Mouse (Mus musculus): ENCODE results near the gene Bsdc1.
"Not testable (repeated sequence)": the region's sequence is repeated elsewhere in the genome, so short reads cannot be mapped to it uniquely, and the experiment has no call there.

The Bsdc1 gene

DNA sequence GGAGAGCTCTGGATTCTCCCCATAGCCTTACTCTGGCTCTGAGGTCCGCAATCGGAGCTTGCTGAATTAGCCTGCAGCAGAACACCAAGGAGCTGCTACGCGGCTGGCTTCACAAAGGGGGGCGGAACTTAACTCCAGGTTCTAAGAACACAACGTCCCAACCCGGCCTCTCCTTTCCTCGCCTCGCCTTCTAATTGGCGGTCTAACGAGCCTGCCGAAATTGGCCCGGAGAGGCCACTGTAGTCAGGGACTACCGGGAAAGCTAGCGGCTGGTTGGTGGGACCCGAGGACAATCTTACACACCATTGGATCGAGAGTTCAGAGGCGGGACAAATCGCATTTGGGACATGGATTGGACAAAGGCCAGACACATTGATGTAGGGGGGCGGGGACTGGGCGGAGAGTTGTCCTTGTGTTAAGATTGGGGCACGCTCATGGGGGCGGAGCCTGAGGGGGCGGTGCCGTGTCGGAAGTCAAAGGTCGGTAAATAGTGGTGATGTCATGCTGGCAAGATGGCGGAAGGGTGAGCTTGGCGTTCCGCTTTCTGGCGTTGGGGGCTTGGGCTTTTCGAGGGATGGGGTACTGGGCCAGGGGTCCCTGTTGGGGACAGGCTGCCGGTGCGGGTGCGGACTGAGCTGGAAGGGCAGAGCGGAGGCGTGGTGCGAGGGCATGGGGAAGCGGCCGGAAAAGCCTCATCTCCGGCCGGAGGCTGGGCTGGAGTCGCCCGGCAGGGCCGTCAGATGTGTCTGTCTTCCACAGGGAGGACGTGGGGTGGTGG, at the start of gene Bsdc1:
Gene Bsdc1 (plus strand): TSS at position 399 of the 778 bp plus-strand sequence.
- peak; percentile 98 to 99 for DNase-seq (ENCODE audit: low spot score in 2 of 2)

DNA sequence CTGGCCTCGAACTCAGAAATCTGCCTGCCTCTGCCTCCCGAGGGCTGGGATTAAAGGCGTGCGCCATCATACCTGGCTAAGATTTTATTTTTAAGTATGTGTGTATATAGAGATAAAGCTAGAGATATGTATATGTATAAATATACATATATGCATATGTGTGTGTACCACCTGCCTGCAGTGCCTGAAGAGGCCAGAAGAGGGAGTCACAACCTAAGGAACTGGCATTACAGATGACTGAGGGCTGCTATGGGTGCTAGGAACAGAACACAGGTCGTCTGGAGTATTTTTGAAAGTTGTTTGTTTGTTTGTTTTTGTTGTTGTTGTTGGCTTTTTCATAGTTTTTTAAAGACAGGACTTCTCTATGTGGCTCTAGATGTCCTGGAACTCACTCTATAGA, 45.5 kb upstream of the Bsdc1 start:
- no peak for DNase-seq (ENCODE audit: low spot score in 2 of 2)

DNA sequence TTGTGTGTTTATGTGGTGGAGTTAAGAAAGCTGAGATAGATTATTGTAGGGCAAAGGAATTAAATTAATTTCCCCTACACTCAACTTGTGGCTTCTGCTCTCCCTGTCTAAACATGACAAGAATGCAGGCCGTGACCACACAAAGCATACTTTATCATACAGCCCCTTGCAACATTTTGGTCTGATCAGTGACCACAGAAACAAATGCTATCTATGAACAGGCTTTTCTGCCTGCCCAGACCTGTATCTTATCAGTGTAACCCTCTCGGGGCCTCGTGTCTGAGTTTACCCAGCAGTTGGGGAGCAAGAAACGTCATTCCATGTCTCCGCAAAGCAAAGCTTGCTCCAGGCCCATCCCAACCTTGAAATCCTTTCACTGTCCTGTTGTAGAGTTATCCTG, 44.9 kb upstream of the Bsdc1 start:
- DNase-seq (ENCODE audit: low spot score in 2 of 2), result no peak

DNA sequence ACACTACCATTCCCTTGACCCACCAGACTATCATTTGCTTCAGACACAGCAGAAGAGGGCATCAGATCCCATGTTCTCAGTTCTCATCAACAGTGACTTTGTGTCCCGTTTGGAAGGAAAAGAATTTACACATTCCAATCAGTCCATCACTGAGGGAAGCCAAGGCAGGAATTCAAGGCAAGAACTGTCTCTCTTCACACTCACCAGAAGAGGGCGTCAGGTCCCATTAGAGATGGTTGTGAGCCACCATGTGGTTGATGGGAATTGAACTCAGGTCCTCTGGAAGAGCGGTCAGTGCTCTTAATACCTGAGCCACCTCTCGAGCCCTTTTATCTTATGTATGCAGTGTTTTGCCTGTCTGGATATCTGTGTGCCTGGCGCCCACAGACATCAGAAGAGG, 43.1 kb upstream of the Bsdc1 start:
- no peak for DNase-seq (ENCODE audit: low spot score in 2 of 2)

DNA sequence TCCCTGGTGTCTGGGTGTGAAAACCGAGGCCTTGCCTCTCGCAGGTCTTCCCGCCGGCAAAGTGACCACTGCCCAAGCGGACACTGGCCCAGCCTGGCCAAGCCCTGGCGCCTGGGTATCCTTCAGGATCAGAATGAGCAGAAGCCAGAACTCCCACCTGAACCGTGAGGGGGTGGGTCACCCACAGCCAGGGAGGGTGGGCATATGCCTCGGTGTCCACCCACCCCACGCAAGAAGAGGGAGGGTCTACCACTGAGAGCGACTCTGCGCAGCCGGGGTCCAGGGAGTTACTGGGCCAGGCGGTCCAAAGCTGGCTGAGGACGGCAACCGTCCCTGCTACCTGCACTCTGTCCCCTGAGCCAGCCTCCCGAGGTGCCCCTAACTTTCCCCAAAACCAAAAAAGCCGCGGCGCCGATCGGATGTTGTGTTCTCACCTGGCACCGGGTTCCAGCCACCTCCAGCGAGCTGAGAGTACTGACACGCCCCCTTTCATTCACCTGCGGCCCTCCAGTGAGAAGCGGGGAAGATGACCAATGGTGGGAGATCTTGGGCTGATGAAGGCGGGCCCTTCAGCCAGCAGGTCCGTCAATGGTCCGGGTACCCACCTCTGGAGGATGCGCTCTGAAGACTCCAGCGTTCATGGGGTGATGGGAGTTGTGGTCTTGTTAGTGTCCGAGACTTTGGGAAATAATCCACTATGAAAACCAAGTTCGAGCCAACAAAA, 20.9 kb upstream of the Bsdc1 start, which contains the start of gene Zbtb8b:
Gene Zbtb8b (minus strand): TSS at position 514 of the 724 bp plus-strand sequence.
- peak; percentile 49 to 64 for DNase-seq (ENCODE audit: low spot score in 2 of 2)

DNA sequence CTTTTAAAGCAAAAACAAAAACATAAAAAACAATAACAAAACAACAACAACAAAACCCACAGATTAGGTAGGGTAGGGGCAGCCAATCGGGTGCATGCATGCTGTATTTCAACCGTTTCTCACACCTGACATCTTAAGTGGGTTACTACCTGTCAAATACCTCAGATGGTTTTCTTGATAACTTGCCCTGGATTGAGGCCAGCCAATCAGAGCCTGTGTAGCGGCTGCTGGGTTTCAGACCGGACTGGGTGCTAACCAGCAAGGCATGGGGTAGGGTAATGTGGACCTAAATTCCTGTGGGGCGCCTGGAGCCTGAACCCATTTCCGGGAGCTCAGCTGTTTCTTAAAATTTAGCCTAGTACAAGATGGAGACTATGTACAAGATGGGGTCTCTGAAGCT, 20.2 kb upstream of the Bsdc1 start:
- no peak for DNase-seq (ENCODE audit: low spot score in 2 of 2)

DNA sequence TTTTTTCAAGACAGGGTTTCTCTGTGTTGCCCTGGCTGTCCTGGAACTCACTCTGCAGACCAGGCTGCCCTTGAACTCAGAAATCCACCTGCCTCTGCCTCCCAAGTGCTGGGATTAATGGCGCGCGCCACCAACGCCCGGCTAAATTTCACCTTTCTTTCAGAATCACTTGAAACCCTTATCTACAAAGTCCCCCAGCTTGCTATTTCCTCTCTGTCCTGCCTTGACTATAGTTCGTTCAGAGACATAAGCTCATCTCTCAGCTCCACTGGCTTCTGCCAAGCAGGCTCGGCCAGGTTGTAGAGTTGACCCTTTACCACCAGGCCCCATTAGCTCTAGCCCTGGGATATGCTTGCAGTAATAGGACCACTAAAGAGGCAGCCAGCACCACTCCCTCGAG, 14.0 kb upstream of the Bsdc1 start:
- DNase-seq (ENCODE audit: low spot score in 2 of 2), result no peak

DNA sequence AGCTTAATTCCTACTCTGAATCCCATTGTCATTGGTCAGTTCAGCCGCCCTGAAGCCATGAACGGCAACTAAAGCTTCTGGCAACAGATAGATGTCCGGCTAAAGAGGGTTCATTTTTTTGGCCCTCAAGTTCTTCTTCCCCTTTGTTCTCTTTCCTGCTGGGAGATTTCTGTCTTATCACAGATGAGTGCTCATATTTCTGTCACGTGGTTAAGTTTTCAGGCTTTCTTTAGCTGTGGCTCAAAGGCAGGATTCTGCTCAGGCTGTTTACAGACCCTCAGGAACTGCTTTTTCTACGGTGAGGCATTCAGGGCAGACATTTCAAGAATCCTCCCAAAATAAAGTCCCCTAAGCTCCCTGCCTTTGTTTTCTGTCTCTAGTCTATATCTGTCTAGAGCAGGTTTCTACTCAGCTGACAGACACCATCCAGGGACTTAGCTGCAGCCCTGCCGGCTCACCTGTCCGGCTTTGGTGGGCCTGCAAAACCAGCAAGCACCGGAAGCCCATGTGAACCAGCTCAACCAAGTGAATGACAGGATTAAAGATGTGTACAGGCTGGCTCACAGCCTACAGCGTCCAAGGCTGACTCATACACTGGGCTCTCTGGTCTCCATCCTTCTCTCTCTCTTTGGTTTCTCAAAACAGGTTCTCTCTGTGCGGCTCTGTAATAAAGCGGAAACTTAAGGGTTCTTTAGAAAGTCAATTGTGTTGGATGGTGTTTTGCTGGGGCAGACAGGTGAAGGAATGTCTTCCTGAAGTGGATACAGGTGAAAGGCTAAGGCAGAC, 13.4 kb upstream of the Bsdc1 start:
- no peak for DNase-seq (ENCODE audit: low spot score in 2 of 2)

DNA sequence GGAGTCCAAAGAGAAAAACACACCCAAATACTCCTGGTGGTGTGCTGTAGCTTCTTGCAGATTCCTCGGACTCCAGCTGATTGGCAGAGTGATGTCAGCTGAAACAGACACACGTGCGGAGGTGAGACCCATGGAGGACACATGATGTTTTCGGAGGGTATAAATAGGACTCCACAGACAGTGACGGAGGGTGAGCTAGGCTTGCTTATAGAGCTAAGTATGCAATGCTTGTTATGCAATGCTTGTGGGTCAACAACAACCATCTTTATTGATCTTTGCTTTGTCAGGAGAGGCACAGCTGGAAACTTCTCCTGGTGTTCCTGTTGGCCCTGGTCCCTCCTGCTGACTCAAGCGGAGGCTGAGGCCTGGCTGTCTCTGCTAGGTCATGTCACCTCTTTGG, 12.7 kb upstream of the Bsdc1 start:
- no peak for DNase-seq (ENCODE audit: low spot score in 2 of 2)

DNA sequence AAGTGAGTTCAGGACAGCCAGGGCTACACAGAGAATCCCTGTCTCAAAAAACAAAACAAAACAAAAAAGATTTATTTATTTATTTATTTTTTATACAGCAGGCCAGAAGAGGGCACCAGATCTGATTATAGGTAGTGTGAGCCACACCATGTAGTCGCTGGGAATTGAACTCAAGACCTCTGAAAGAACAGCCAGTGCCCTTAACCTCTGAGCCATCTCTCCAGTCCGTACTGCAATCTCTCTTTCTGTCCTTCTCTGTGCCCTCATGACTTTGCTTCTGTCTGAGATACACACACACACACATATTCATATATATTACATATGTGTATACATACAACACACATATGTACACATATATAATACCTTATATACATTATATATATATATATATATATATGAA, 10.5 kb upstream of the Bsdc1 start:
- DNase-seq (ENCODE audit: low spot score in 2 of 2), result no peak

DNA sequence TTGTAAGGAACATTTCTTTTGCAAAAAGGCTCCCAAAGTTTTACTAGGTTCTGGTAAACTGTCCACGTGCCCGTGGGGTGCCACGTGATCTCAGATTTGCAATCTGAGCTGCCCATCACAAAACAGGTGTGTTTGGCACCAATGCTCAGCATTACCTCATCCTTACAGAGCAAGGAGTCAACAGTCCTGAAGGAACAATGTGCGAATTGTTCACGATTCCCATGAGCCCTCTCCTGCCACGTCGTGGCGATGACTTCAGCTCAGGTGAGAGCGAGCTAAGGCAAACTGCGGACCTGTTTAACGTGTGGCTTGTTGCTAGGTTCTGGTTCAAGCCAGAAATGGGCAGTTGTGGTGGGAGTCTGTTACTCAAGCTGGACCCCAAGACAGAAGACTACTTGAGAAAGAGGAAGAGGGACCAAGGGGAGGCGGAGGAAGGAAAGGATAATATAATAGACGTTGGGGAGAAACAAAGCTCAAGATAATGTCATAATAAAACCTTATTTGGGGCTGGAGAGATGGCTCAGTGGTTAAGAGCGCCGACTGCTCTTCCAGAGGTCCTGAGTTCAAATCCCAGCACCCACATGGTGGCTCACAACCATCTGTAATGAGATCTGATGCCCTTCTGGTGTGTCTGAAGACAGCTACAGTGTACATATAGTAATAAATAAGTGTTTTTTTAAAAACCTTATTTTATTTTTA, 9.8 kb upstream of the Bsdc1 start:
- DNase-seq (ENCODE audit: low spot score in 2 of 2), result no peak

DNA sequence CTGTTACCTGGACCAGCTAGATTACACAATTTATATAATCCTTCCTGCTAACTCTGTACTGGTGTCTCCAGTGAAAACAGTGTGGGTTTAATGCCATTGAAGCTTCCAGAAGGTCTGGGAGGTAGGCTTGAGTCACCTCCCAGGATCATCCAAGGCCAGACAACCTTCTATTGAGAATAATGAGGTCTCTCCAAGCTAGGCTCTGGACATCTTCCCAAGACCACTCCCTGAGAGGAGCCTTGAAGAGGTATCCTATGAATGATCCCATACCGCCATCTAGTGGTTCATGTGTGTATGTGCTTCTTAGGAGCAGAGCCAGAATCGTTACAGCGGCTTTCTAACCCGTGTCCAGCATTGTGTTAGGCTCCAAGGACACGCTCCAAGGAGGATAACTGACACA, 6.1 kb upstream of the Bsdc1 start:
- DNase-seq (ENCODE audit: low spot score in 2 of 2), result peak; percentile 27 to 58

DNA sequence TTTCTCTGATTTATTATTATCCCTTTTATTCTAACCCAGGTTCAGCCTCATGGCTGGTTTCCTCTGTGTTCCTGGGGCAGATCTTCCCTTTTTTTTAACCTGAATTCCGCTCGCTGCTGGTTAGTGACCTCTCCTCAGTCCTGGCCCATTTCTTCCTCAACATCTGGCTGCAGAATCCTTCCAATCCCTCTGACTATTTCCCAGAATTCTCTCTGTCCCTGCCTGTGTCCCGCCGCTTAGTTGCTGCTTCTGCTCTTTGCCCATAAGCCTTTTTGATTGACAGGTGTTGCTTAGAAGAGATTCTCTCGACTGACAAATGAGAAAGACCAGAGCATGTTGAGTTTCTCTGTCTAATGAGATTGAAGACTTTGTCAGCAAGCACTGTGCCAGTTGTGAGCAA, 5.3 kb upstream of the Bsdc1 start:
- no peak for DNase-seq (ENCODE audit: low spot score in 2 of 2)

DNA sequence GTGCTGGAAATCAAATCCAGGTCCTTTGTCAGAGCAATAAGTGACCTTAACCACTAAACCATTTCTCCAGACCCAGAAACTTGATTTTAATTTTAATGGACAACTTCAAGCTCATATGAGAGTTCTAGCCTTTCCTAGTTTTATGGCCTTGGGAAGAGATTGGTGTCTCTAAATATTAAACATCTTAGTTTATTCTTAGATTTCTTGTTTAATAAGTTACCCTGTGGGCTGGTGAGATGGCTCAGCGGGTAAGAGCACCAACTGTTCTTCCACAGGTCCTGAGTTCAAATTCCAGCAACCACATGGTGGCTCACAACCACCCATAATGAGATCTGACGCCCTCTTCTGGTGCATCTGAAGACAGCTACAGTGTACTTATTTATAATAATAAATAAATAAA, 4.1 kb upstream of the Bsdc1 start:
- not testable (repeated sequence) for DNase-seq (ENCODE audit: low spot score in 2 of 2)

DNA sequence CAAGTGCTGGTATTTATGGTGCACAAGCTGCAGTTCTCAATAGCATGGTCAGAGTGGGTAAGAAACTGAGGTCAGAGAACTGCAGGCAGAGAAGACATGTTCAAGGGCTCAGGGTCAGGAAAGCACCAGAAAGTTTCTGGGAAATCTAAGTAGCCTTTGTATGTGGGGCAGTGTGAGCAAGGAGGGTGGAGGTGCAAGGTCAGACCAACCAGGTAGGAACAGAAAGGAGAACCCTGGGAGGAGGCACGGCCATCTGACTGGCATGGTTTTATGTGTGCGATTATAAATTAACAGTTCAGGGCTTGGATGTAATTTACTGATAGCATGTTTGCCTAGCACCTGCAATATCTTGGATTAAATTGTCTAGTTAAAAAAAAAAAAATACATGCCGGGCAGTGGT, 1.7 kb upstream of the Bsdc1 start:
- no peak for DNase-seq (ENCODE audit: low spot score in 2 of 2)

DNA sequence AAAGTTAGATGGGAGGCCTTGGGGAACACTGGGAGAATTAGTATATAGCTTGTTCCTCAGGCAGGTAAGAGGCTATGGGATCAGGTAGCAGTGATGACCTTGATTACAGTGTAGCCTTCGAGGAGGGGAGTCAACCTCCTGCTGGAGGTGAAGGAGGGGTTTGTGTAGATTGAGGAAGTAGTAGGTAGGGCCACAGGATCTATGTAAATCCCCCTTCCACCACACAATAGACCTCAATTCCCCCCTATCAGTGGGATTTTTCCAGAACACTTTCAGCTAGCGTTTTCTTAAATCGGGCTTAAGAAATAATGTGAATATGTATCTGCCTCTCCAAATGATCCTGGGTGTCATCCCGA, 576 bp upstream of the Bsdc1 start:
- no peak for DNase-seq (ENCODE audit: low spot score in 2 of 2)

DNA sequence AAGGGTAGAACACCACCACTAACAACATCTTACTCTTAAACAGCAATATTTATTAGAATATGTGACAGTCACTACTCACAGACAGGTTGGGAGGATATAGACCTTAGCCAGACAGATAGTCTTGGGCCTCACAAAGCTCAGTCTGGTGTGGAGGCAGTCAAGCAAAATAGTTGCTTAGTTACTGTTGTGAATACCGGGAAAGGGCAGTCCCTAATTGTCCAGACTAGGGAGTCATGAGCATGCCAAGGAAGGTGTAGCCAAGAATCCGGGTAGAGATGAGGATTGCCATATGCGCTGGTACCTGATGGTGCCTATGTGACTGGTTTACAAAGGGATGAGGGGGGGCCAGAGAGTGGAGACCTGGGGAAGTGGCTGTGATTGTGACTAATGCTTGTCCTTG, 737 bp downstream of the Bsdc1 start:
- no peak for DNase-seq (ENCODE audit: low spot score in 2 of 2)

DNA sequence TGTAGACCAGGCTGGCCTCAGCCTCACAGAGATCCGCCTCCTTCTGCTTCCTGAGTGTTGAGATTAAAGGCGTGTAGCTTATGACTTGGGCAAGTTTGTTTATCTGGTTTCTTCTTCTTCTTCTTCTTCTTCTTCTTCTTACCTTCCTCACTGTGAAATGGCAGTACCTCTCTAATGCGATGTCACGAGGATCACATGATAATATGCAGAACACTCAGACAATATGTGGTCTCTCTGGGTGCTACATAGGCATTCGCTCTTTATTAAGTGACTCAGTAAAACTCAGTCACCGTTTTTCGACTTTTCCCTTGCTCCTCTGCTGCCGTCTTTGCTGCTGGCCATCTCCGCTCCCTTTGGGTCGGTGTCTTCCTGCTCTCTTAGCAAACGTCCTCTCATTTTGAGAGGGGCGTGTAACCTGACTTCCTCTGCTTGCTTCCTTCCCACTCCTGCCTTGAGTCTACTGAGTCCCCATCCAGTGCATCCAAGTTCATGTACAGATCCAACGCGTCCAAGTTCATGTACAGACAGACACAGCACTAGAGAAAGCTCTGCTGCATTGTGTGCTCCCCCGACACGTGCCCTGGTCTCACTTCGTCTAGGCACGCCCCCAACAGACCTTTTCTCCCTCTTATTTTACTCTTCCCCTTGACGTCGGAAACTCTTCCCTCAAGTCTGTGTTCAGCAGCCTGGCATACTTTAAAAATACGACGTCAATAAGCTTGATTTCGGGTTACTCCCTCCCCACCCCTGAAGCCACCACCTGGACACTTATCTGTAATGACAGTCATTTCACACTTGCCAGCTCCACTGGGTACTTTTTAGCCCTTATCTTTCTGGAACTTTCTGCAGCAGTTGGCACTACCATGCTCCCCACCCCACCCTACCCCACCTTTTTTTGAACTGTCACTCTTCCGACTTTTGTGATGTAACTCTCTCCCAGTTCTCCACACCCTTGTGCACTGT, 2.0 kb downstream of the Bsdc1 start:
- DNase-seq (ENCODE audit: low spot score in 2 of 2), result no peak

DNA sequence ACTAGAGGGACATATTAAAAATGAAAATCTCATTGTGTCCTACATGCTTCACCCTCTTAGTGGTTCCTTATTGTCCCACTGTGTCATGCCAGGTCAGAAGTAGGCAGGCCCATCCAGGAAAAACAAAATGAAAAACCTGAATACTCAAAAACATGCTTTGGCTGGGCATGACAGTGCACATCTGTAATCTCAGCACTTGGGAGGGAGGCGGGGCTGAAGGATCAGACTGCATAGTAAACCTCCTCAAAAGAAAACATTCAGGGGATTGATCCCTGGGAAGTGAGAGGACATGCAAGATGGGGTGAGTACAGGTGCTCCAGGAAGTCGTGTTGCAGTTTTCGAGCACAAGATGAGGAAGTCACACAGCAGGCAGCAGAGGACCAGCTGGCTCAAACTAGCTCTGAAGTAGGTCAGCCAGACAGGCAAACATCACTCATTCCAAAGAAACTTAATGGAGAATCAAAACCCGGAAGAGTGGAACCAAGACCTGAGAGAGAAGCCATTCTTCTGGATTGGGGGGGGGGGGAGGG, 3.0 kb downstream of the Bsdc1 start:
- DNase-seq (ENCODE audit: low spot score in 2 of 2), result no peak

DNA sequence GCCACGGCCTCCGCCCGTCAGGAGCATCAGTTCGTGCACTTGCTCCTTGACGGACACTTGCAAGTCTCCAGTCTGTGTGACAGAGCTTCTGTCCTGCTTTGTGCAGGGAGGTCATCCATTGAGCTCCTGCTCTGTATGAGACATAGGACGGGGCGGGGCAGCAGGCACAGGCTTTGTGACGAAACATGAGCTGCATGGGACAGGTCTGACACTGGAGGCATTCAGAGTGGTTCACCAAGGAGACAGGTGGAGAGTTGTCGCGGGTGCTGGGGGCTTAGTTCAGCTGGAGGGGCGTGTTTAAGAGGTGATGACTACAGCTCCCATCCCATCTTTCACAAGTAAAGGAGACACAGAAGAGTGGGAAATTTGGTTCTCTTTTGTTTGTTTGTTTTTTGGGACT, 14.7 kb downstream of the Bsdc1 start:
- DNase-seq (ENCODE audit: low spot score in 2 of 2), result no peak

DNA sequence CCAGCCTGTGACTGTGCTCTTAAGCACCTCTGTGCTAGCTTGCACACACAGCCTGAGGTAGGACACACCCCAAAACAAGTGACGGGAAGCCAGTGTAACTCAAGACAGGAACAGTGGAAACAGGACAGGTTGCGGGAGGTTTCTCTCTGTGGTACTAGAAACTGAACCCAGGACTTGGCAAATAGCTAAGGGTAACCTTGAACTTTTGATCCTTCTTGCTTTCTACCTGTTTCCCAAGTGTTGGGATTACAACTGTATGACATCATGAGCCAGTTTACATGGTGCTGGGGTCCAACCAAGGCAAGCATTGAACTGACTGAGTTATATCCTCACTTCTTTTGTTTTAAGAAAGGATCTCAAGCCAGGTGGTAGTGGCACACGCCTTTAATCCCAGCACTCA, 18.5 kb downstream of the Bsdc1 start:
- no peak for DNase-seq (ENCODE audit: low spot score in 2 of 2)

All from frontal cortex, postnatal 25 days (tissue).